Mouse (Mus musculus) frontal cortex, postnatal 25 days (tissue): ENCODE measurements around the gene Sytl3.
A peak's percentile ranks its signal among the peaks of the same experiment; 100 is the strongest.

ENCODE experiments used
- DNase-seq, 2 experiments: peaks; one replicate each; pipeline ENCODE4 v3.0.0; 2022; ENCODE audit warnings: low spot score in 2 of 2

The Sytl3 gene

DNA sequence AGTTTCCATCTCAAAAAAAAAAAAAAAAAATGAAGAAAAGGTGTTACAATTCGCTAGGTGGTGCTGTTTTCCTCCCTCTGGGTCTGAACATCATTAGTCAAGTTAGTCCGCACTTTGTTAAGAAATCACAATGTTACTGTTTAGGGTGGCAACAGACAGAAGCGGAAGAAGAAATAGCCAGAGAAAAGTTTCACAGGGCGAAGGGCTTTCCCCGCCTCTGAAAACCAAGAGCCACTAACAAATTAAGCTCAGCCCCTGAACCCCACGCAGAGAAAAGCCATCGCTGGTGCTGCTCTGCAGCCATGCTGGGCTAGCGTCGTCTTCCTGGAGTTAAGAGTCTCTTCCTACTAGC, 119.4 kb downstream of the Sytl3 start:
- no peak for DNase-seq

DNA sequence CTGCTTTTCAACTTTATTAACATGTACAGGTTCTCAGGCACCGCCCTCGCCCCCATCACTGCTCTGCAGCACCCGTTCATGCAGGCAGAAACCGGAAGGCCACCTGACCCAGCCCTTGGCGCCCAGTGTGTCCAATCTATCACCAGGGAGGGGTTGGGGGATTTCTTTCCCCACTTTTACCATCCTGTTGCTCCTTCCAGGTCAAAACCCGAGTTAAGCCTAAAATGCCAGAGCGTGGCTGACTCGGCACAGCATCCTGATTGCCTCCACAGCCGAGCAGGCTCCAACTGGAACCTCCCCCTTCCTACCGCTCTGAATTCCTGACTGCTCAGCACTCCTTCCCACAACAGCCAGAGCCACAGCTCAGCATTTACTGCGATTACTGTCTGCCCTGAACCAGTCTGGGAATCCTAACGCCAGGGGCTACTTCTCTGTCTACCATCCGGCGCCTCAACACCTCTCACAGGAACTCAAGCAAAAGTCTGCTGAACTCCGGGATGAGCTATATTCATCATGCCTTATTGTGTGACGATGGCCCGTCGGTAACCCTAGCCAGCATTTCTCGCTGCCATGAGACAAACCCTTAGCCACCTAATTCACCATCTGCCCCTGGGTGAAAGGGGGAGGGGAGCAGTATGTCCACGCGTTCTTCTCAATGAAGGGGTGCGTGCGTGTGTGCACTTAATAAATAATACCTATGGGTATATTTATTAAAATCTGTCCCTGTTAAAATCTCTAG, 120.0 kb downstream of the Sytl3 start:
- no peak for DNase-seq

DNA sequence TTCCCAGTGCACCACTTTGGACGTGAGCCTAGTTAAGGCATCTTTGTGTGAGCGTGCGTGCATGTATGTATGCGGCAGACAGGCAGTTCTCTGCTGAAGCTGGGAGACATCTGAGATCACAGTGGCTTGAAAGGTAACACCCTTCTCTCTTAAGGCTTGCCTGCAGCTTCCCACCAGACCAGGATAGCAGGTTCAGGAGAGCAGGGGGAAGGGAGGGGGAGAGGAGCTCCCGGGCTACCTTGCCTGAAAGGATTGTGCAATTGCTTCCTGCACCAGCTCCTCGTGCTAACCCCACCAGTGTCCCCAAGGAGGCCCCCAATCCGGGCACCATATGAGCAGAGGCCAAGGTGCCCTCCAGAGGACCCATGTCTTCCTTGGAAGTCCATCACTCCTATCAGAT, 120.7 kb downstream of the Sytl3 start:
- no peak for DNase-seq

DNA sequence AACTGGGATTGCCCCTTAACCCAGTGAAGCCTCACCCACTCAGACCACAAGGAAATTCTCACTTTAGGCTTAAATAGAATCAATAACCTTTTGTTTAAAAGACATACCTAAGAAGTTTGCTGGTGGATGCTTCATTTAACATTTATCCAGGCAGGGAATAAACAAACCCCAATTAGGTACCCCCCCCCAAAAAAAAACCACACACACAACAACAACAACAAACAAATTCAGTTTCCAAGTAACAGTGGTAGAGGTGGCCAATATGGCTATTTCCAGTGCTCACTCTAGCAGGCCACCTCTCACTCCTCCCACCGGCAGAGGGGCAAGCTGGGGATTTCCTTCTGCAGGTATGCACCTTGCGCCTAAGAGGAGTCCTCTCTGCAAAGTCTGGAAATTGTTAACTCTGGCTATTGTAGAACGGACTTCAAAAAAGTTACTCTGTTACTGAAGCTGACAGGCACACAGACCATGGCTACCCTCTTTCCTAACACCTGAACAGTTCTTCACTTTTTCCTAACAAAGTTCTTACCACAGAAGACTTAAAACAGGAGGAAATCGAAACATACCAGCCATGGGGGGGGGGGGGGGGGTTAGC, 121.7 kb downstream of the Sytl3 start:
- DNase-seq: no peak

DNA sequence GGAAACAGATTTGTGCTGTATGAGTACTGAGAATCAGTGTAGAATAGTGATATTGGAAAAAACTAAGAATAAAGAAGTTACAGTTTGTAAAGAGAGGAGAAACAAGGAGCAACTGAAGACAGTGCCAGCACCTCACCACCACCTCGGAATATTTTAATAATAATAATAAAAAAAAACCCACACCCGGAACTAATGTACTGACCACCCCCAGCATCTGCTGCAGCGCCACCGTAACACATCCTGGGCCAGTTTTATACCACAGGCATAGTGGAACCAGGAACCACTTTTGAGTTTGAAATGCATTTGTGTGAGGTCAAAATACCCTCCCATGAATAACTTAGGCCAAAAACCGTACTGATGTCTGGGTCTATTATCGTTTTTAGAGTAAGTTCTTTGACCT, 122.4 kb downstream of the Sytl3 start:
- DNase-seq: no peak

DNA sequence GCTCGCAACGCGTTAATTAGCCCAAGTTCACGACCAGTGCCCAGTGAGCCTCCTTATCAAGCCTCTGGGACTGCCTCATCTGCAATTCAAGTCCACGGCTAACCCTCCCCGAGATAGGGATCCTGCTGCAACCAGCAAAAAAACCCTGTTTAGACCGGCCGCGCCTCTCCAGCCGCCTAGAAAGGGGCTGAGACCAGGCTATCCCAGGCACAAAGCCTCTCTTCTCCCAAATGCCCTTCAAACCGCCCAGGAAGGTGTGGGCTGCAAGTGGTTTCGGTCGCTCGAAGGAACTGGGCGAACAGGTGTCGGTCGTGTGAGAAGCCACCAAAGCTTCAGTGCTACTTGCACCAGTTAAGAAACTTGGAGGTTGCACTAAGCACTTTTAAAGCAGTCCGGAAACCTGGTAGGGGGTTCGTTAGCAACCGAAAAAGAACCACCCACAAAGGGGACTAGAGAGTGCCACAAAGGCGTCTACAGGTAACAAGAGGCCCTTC, 123.2 kb downstream of the Sytl3 start:
- DNase-seq: no peak

DNA sequence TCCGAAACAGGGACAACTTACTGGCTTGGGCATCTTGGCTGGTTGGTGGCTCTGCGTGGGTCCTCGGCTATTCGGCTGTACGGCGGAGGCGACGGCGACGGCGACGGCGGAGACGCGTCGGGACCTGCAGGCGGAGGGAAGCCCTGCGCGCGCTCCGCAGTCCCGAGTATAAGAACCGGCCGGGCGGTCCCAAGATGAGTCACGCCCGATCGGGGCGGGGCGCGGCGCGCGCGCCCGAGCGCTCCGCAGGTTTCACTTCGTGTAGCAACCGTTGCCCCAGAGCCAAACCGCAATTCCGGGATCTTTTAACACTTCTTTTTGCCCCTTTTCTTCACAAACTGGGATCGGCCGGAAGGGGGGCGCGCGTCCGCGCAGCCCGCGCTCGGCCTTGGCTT, 123.7 kb downstream of the Sytl3 start, which contains the start of gene Ezr:
Gene Ezr, minus strand, starts transcription at position 174 of the 395 bp plus-strand sequence.
- peak; percentile 52 to 54 for DNase-seq

DNA sequence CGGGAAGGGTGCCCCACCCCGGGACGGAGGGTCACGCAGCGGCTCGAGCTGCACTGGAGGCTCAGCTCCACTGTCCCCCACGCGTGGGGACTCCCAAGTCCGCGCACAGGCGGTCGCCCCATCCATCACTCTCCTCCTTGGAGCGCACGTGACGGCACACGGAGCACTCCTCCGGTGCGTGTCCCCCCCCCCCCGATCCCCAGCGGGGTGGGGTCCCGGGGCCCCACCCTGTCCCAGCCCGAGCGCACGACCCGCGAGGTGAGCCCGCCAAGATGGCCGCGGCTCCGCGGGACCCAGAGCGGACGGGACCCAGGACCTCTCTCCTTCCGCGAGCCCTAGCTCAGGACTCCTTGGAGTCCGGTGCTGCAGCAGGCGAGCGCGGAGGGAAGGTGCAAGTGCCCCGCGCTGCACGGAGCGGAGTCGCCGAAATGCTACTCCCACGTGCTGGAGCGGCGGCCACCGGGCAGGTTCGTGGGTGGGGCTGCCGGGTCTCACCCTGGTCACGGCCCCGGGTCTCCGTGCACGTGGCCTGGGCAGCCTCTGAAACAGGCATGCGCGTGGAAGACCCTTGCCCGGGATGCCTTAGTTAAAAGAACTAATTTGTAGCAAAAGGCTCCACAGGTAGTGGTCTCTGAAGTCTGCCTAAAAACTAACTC, 124.2 kb downstream of the Sytl3 start:
- no peak for DNase-seq

DNA sequence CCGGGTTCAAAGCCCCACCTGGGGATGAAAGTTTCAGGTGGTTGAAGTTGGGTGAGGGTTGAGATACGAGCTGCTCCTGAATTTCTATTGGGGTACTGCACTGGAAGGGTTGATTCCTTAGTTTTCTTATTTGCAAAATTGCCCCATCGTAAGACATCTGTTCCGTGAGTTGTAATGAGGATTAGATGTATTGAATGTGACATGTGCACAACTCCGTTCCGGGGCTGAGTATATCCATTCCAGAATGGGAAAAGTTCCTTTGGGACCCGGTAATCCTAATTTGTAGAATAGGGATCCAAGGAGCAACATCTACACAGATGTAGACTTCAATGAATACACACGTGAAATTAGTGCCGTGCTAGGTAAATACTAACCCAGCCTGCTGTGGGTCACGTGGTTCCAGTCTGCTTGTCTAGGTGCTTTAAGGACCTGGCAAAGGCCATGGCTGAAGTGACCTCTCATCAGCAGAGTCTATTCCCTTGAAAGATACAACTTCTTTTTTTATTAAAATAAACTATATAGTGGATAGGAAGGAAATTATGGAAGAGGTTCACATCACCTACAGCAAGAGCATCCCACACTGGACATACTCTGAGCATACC, 125.0 kb downstream of the Sytl3 start:
- DNase-seq: no peak

DNA sequence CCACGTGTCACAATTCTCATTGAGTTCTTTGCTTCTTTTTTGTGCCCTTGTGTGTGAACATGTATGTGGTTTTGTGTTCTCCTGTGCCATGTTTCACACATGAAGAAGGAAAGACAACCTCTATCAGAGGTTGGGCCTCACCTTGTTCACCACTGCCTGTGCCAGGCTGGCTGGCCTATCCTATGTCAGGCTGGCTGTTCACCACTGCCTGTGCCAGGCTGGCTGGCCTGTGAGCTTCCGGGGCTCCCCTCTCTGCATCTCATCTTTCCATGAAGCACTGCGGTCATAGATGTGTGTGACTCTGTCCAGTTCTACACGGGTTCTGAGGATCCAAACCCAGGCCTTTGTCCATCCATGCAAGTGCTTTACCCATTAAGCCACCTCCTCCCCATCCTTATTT, 128.3 kb downstream of the Sytl3 start:
- DNase-seq: no peak
